Mouse (Mus musculus): Measurements from ENCODE around the gene Sdr42e1. TPM values are rescaled to one million over a fixed set of nuclear protein-coding genes. Genes with fewer than 3 reads are reported as not detected.

Sdr42e1 gene
- polyA plus RNA-seq, 1 experiment from 2014 or later = 0.85 TPM

Other genes starting within 250 kb of the Sdr42e1 start
- gene Plcg2, start 175.4 kb downstream of the Sdr42e1 start, polyA plus RNA-seq (2015; fragmentation: Nextera tagmentation; extraction: Ambion mirVana) = 7.0 and 7.2 TPM in 2 replicates
- 0.17 and 0.19 TPM in 2 replicates for gene Hsd17b2, start 28.2 kb upstream of the Sdr42e1 start, polyA plus RNA-seq (2015; fragmentation: Nextera tagmentation; extraction: Ambion mirVana)
- gene Mphosph6, start 128.3 kb upstream of the Sdr42e1 start, polyA plus RNA-seq (2015; fragmentation: Nextera tagmentation; extraction: Ambion mirVana) = 26.4 and 36.4 TPM in 2 replicates

Measured in heart, embryonic 16.5 days (tissue).